Mouse (Mus musculus): Measurements from ENCODE around the gene Gmps. TPM values are rescaled to one million over a fixed set of nuclear protein-coding genes. Genes with fewer than 3 reads are reported as not detected.

Gene Gmps
- total and polyA plus RNA-seq, 3 experiments = 22.4 to 46.2 (median 38.6) TPM

- dilution Hi-C loops (cut with MboI; ENCODE audit: extremely low pct_ligation_motif_present, extremely low pct_unique_long_range_greater_than_20kb, low sequenced_read_pairs) = no loop called here
- H3K36me3 ChIP-seq (replicated peaks in 1 of 2; ENCODE audit: control insufficient read depth in 1 of 2, insufficient read depth in 1 of 2, low read length in 1 of 2) = no peaks in the 10 kb centered on the region
- in situ Hi-C loops (cut with MboI; ENCODE audit: low pct_ligation_motif_present, low pct_unique_long_range_greater_than_20kb, low sequenced_read_pairs) = loop anchor here (25.0 kb wide), 1 partner anchor 199 kb away; no protein-coding TSS in a partner anchor
- no peaks in the 10 kb centered on the region for H3K79me2 ChIP-seq (replicated peaks; ENCODE audit: control insufficient read depth, extremely low read depth, insufficient read depth, poor library complexity, severe bottlenecking)
- no peaks in the 10 kb centered on the region for H3K9me3 ChIP-seq (replicated peaks; ENCODE audit: low read length)
- TF ChIP-seq USF1 (IDR thresholded peaks at IDR 0.05; ENCODE audit: low read depth, low read length) = no peak
- TF ChIP-seq GABPA (IDR thresholded peaks at IDR 0.05; ENCODE audit: insufficient replicate concordance, low read depth, low read length) = no peak
- no peak for TF ChIP-seq ZMIZ1 (IDR thresholded peaks at IDR 0.05; ENCODE audit: low read depth, low read length)
- no peak for TF ChIP-seq KAT2A (IDR thresholded peaks at IDR 0.05; ENCODE audit: insufficient replicate concordance, low read length)
- no peak for TF ChIP-seq RAD21 (IDR thresholded peaks at IDR 0.05; ENCODE audit: low read depth, low read length)
- TF ChIP-seq MXI1 (IDR thresholded peaks at IDR 0.05; ENCODE audit: low read depth, low read length) = no peak
- no peak for TF ChIP-seq SMC3 (IDR thresholded peaks at IDR 0.05; ENCODE audit: low read depth, low read length)
- no peak for TF ChIP-seq POLR2AphosphoS2 (IDR thresholded peaks at IDR 0.05; ENCODE audit: low read depth, low read length)
- TF ChIP-seq ZNF384 (IDR thresholded peaks at IDR 0.05; ENCODE audit: low read depth, low read length) = no peak
- no peak for TF ChIP-seq NRF1 (IDR thresholded peaks at IDR 0.05; ENCODE audit: low read depth, low read length)
- no peak for TF ChIP-seq ZKSCAN1 (IDR thresholded peaks at IDR 0.05; ENCODE audit: borderline replicate concordance, low read depth, low read length)
- no peak for TF ChIP-seq ELF1 (IDR thresholded peaks at IDR 0.05; ENCODE audit: low read depth, low read length)
- TF ChIP-seq SIN3A (IDR thresholded peaks at IDR 0.05; ENCODE audit: low read length) = no peak
- no peak for TF ChIP-seq CTCF (conservative IDR thresholded peaks at IDR 0.05 in 1 of 2, IDR thresholded peaks at IDR 0.05 in 1 of 2; ENCODE audit: low read depth in 2 of 2, low read length in 2 of 2)
- TF ChIP-seq TBP (conservative IDR thresholded peaks at IDR 0.05; ENCODE audit: low read depth, low read length) = no peak
- no peak for TF ChIP-seq BHLHE40 (IDR thresholded peaks at IDR 0.05; ENCODE audit: low read depth, low read length)
- no peak for TF ChIP-seq EP300 (IDR thresholded peaks at IDR 0.05; ENCODE audit: low read length)
- DNase-seq (ENCODE audit: extremely low read depth) = no peak
- no peak overlapping the region for H3K9ac ChIP-seq (ENCODE audit: insufficient read depth, low read depth)
- H3K27me3 ChIP-seq (replicated peaks) = no peaks in the 10 kb centered on the region
- H3K4me2 ChIP-seq (ENCODE audit: insufficient read depth, low read depth, poor library complexity, severe bottlenecking) = no peak overlapping the region
- no peak overlapping the region for H3K4me3 ChIP-seq (replicated peaks in 1 of 3; ENCODE audit: low read depth in 2 of 3, low read length in 2 of 3, poor library complexity in 1 of 3)
- H3K27ac ChIP-seq (ENCODE audit: insufficient read depth, low read depth) = no peak overlapping the region
- H3K4me1 ChIP-seq (ENCODE audit: control insufficient read depth in 1 of 2, insufficient read depth in 2 of 2) = peaks cover 0 to 2% of the 10 kb centered on the region in 2 experiments; a peak in 1 of 4 replicates
Observed at GRCm38 (mm10) chr3:64038136-64038841, 62.4 kb downstream of the Gmps start.

GRCm38 (mm10) chr3:64039818-64040784, 64.2 kb downstream of the Gmps start:
- Histone ChIP-seq H3K4me1 (ENCODE audit: control insufficient read depth in 1 of 2, insufficient read depth in 2 of 2) (peaks cover 0 to 2% of the 10 kb centered on the region in 2 experiments; a peak in 1 of 4 replicates), H3K27ac (ENCODE audit: insufficient read depth, low read depth) (no peak overlapping the region), H3K9me3 (replicated peaks; ENCODE audit: low read length) (no peaks in the 10 kb centered on the region), H3K4me3 (replicated peaks in 1 of 3; ENCODE audit: low read depth in 2 of 3, low read length in 2 of 3, poor library complexity in 1 of 3) (no peak overlapping the region), H3K79me2 (replicated peaks; ENCODE audit: control insufficient read depth, extremely low read depth, insufficient read depth, poor library complexity, severe bottlenecking) (no peaks in the 10 kb centered on the region), H3K36me3 (replicated peaks in 1 of 2; ENCODE audit: control insufficient read depth in 1 of 2, insufficient read depth in 1 of 2, low read length in 1 of 2) (no peaks in the 10 kb centered on the region), H3K9ac (ENCODE audit: insufficient read depth, low read depth) (no peak overlapping the region), H3K27me3 (replicated peaks) (no peaks in the 10 kb centered on the region), H3K4me2 (ENCODE audit: insufficient read depth, low read depth, poor library complexity, severe bottlenecking) (no peak overlapping the region)
- dilution Hi-C loops (cut with MboI; ENCODE audit: extremely low pct_ligation_motif_present, extremely low pct_unique_long_range_greater_than_20kb, low sequenced_read_pairs) = no loop called here
- DNase-seq (ENCODE audit: extremely low read depth) = peak; percentile 78
- in situ Hi-C loops (cut with MboI; ENCODE audit: low pct_ligation_motif_present, low pct_unique_long_range_greater_than_20kb, low sequenced_read_pairs) = loop anchor here (25.0 kb wide), 1 partner anchor 197 kb away; no protein-coding TSS in a partner anchor
- TF ChIP-seq JUN (IDR thresholded peaks at IDR 0.05; ENCODE audit: insufficient read depth, low read depth, low read length) (no peak), CHD1 (IDR thresholded peaks at IDR 0.05; ENCODE audit: low read depth, low read length) (no peak), GABPA (IDR thresholded peaks at IDR 0.05; ENCODE audit: insufficient replicate concordance, low read depth, low read length) (no peak), MXI1 (IDR thresholded peaks at IDR 0.05; ENCODE audit: low read depth, low read length) (no peak), ETS1 (conservative IDR thresholded peaks at IDR 0.05; ENCODE audit: low read depth, low read length) (no peak), MYC (IDR thresholded peaks at IDR 0.05; ENCODE audit: low read depth, low read length) (no peak), RCOR1 (conservative IDR thresholded peaks at IDR 0.05; ENCODE audit: low read depth, low read length) (no peak), UBTF (IDR thresholded peaks at IDR 0.05; ENCODE audit: low read depth, low read length) (no peak), ZKSCAN1 (IDR thresholded peaks at IDR 0.05; ENCODE audit: borderline replicate concordance, low read depth, low read length) (no peak), ZMIZ1 (IDR thresholded peaks at IDR 0.05; ENCODE audit: low read depth, low read length) (no peak), ZC3H11A (IDR thresholded peaks at IDR 0.05; ENCODE audit: low read depth, low read length) (peak; percentile 28; the same call in 1 of the 2 replicates), EP300 (IDR thresholded peaks at IDR 0.05; ENCODE audit: low read length) (no peak), RAD21 (IDR thresholded peaks at IDR 0.05; ENCODE audit: low read depth, low read length) (peak; percentile 87), NRF1 (IDR thresholded peaks at IDR 0.05; ENCODE audit: low read depth, low read length) (no peak), SMC3 (IDR thresholded peaks at IDR 0.05; ENCODE audit: low read depth, low read length) (peak; percentile 91), SIN3A (IDR thresholded peaks at IDR 0.05; ENCODE audit: low read length) (no peak), PAX5 (IDR thresholded peaks at IDR 0.05; ENCODE audit: low read length) (no peak), TCF12 (IDR thresholded peaks at IDR 0.05; ENCODE audit: low read depth, low read length) (no peak), POLR2AphosphoS2 (IDR thresholded peaks at IDR 0.05; ENCODE audit: low read depth, low read length) (no peak)

Measured in CH12.LX (cell line).